25 mouse cellular contexts compared by ENCODE assay signal in genomic region chr16:92036701-92037100, GRCm38 (mm10). TPM values are rescaled to one million over a fixed set of nuclear protein-coding genes. Genes with fewer than 3 reads are reported as not detected.
"Had no signal": no experiment of that assay in that cellular context is flagged by ENCODE, and none has a peak within 500 bp of the region (broad histone marks: within the 10 kb centered on the region; RNA-seq: fewer than 3 reads in every experiment).

No protein-coding gene starts in this region.

- H3K27ac ChIP-seq: limb, embryonic 12.5 days; limb, embryonic 15.5 days; liver, embryonic 14.5 days; lung, embryonic 15.5 days; macrophage; midbrain, embryonic 12.5 days; midbrain, embryonic 15.5 days; neural tube, embryonic 12.5 days; neural tube, embryonic 15.5 days; stomach, postnatal 0 days had no signal

- H3K4me1 ChIP-seq: limb, embryonic 12.5 days; limb, embryonic 15.5 days; lung, embryonic 15.5 days; midbrain, embryonic 12.5 days; midbrain, embryonic 15.5 days; neural tube, embryonic 12.5 days; neural tube, embryonic 15.5 days had no signal

- H3K9ac ChIP-seq: limb, embryonic 12.5 days; limb, embryonic 15.5 days; liver, embryonic 14.5 days; lung, embryonic 15.5 days; midbrain, embryonic 12.5 days; midbrain, embryonic 15.5 days; neural tube, embryonic 12.5 days; neural tube, embryonic 15.5 days had no signal

- H3K4me3 ChIP-seq: limb, embryonic 12.5 days; limb, embryonic 15.5 days; lung, embryonic 15.5 days; midbrain, embryonic 12.5 days; midbrain, embryonic 15.5 days; neural tube, embryonic 12.5 days; neural tube, embryonic 15.5 days had no signal

- DNase-seq: kidney, adult 11 months; kidney, adult 9 months; kidney, postnatal 25 days; left cerebral cortex, postnatal 4 days; lung, adult 18-20 months; right cerebral cortex, adult 18-20 months; right cerebral cortex, postnatal 14 days; right cerebral cortex, postnatal 4 days; thymus, adult 2 months; thymus, postnatal 14 days; thymus, postnatal 4 days had no signal

- H3K36me3 ChIP-seq: limb, embryonic 12.5 days; limb, embryonic 15.5 days; lung, embryonic 15.5 days; midbrain, embryonic 12.5 days; midbrain, embryonic 15.5 days; neural tube, embryonic 12.5 days; neural tube, embryonic 15.5 days had no signal

- ATAC-seq: midbrain, embryonic 15.5 days had no signal

- H3K4me2 ChIP-seq: limb, embryonic 12.5 days; limb, embryonic 15.5 days; lung, embryonic 15.5 days; midbrain, embryonic 12.5 days; midbrain, embryonic 15.5 days; neural tube, embryonic 12.5 days; neural tube, embryonic 15.5 days had no signal

- H3K27me3 ChIP-seq: limb, embryonic 12.5 days; limb, embryonic 15.5 days; midbrain, embryonic 12.5 days; midbrain, embryonic 15.5 days; neural tube, embryonic 12.5 days; neural tube, embryonic 15.5 days had no signal

- H3K9me3 ChIP-seq: limb, embryonic 15.5 days; lung, embryonic 15.5 days; midbrain, embryonic 12.5 days; midbrain, embryonic 15.5 days; neural tube, embryonic 12.5 days; neural tube, embryonic 15.5 days had no signal

RNA-seq across cellular contexts. Expression of gene Gm49711, which starts 21.4 kb away (rescaled TPM):
- total RNA-seq: layer of hippocampus, adult 18-20 months; layer of hippocampus, postnatal 14 days; megakaryocyte, adult 5-6 weeks had no signal
- polyA plus RNA-seq: limb, embryonic 12.5 days; liver, embryonic 14.5 days; lung, embryonic 15.5 days; macrophage; midbrain, embryonic 12.5 days; stomach, embryonic 14.5 days; thymus, adult 2 months had no signal
